Mouse (Mus musculus) MEL (cell line): ENCODE measurements around the gene Gm9999. TPM values are rescaled to one million over a fixed set of nuclear protein-coding genes. Genes with fewer than 3 reads are reported as not detected.

Experiments
- DNase-seq: peaks from one replicate; pipeline ENCODE4 v3.0.0; 2011; ENCODE audit warnings: low read depth, low spot score
- H3K27ac ChIP-seq: 2 replicates; pipeline ENCODE4 v1.5.1; 2012; ENCODE audit warnings: low read depth, mild to moderate bottlenecking, control low read depth, low read length, moderate library complexity; ENCODE audit not compliant: control insufficient read depth
- H3K27me3 ChIP-seq, 2 experiments: fragments of 150-350 bp in 1 of 2; sonication (generic) in 1 of 2; 2 replicates each; pipeline ENCODE4 v1.6.1; 2012; ENCODE audit warnings: low read length in 2 of 2, mild to moderate bottlenecking in 2 of 2, improper control_type of control experiment in 1 of 2, moderate library complexity in 1 of 2; ENCODE audit not compliant: insufficient read depth in 2 of 2, control insufficient read depth in 1 of 2
- H3K36me3 ChIP-seq, 2 experiments: 2 replicates each; pipeline ENCODE4 v1.6.1; 2012 to 2014; ENCODE audit warnings: low read length in 2 of 2, improper control_type of control experiment in 1 of 2, inconsistent platforms in 1 of 2, mild to moderate bottlenecking in 1 of 2; ENCODE audit not compliant: insufficient read depth in 2 of 2, control insufficient read depth in 1 of 2
- H3K4me1 ChIP-seq, 2 experiments: fragments of 150-350 bp in 1 of 2; sonication (generic) in 1 of 2; 2 replicates each; pipeline ENCODE4 v1.6.1; 2012; ENCODE audit warnings: low read length in 2 of 2, improper control_type of control experiment in 1 of 2, mild to moderate bottlenecking in 1 of 2; ENCODE audit not compliant: insufficient read depth in 2 of 2, control insufficient read depth in 1 of 2
- H3K4me3 ChIP-seq, 2 experiments: fragments of 150-350 bp in 1 of 2; sonication (generic) in 1 of 2; 2 replicates each; pipeline ENCODE4 v1.5.1; 2012; ENCODE audit warnings: low read depth in 2 of 2, low read length in 2 of 2, mild to moderate bottlenecking in 2 of 2, moderate library complexity in 2 of 2, control low read depth in 1 of 2, improper control_type of control experiment in 1 of 2; ENCODE audit not compliant: control insufficient read depth in 1 of 2, insufficient read depth in 1 of 2
- H3K79me2 ChIP-seq: 2 replicates; pipeline ENCODE4 v1.6.1; 2012; ENCODE audit warnings: mild to moderate bottlenecking, low read length, moderate library complexity; ENCODE audit not compliant: control insufficient read depth, poor library complexity, insufficient read depth
- H3K9ac ChIP-seq: 2 replicates; pipeline ENCODE4 v1.6.1; 2012; ENCODE audit warnings: low read depth, mild to moderate bottlenecking, control low read depth, low read length, moderate library complexity; ENCODE audit not compliant: control insufficient read depth, poor library complexity, severe bottlenecking
- H3K9me3 ChIP-seq: fragments of 150-350 bp; sonication (generic); replicated peaks from 2 replicates; pipeline ENCODE4 v1.6.1; 2012; ENCODE audit warnings: mild to moderate bottlenecking, low read length, improper control_type of control experiment, moderate library complexity; ENCODE audit not compliant: insufficient read depth
- CHD1 ChIP-seq: IDR thresholded peaks from 2 replicates; pipeline ENCODE4 v1.6.1; 2012; ENCODE audit warnings: low read depth, mild to moderate bottlenecking, inconsistent platforms, low read length, improper control_type of control experiment
- CHD2 ChIP-seq: IDR thresholded peaks from 2 replicates; pipeline ENCODE4 v1.6.1; 2011; ENCODE audit warnings: low read length, improper control_type of control experiment
- CTCF ChIP-seq, 3 experiments: IDR thresholded peaks in 2 of 3; conservative IDR thresholded peaks in 1 of 3; 2 replicates each; pipeline ENCODE4 v1.5.1; 2011 to 2012; ENCODE audit warnings: low read length in 3 of 3, low read depth in 2 of 3, mild to moderate bottlenecking in 2 of 3, improper control_type of control experiment in 1 of 3, inconsistent platforms in 1 of 3, mixed read lengths in 1 of 3, moderate library complexity in 1 of 3; ENCODE audit not compliant: control insufficient read depth in 1 of 3, insufficient read depth in 1 of 3, poor library complexity in 1 of 3, severe bottlenecking in 1 of 3
- E2F4 ChIP-seq: IDR thresholded peaks from 2 replicates; pipeline ENCODE4 v1.6.1; 2011; ENCODE audit warnings: low read depth, low read length, improper control_type of control experiment, borderline replicate concordance
- ELF1 ChIP-seq: IDR thresholded peaks from 2 replicates; pipeline ENCODE4 v1.6.1; 2014; ENCODE audit warnings: low read depth, mild to moderate bottlenecking, inconsistent platforms, low read length, improper control_type of control experiment, moderate library complexity
- EP300 ChIP-seq, 2 experiments: IDR thresholded peaks; 2 replicates each; pipeline ENCODE4 v1.6.1; 2011; ENCODE audit warnings: improper control_type of control experiment in 2 of 2, low read length in 2 of 2, low read depth in 1 of 2, mild to moderate bottlenecking in 1 of 2
- ETS1 ChIP-seq: IDR thresholded peaks from 2 replicates; pipeline ENCODE4 v1.6.1; 2012; ENCODE audit warnings: low read depth, mild to moderate bottlenecking, inconsistent platforms, low read length, improper control_type of control experiment, moderate library complexity
- HCFC1 ChIP-seq: IDR thresholded peaks from 2 replicates; pipeline ENCODE4 v1.6.1; 2012; ENCODE audit warnings: low read depth, mild to moderate bottlenecking, inconsistent platforms, low read length, improper control_type of control experiment, moderate library complexity
- JUND ChIP-seq: IDR thresholded peaks from 2 replicates; pipeline ENCODE4 v1.6.1; 2011; ENCODE audit warnings: low read depth, mild to moderate bottlenecking, improper control_type of control experiment, low read length
- MAX ChIP-seq: IDR thresholded peaks from 2 replicates; pipeline ENCODE4 v1.6.1; 2011; ENCODE audit warnings: low read length, improper control_type of control experiment
- MAZ ChIP-seq: IDR thresholded peaks from 2 replicates; pipeline ENCODE4 v1.6.1; 2012; ENCODE audit warnings: low read depth, mild to moderate bottlenecking, inconsistent platforms, low read length, improper control_type of control experiment
- MEF2A ChIP-seq: IDR thresholded peaks from 2 replicates; pipeline ENCODE4 v1.6.1; 2014; ENCODE audit warnings: low read depth, mild to moderate bottlenecking, inconsistent platforms, low read length, improper control_type of control experiment; ENCODE audit not compliant: poor library complexity, insufficient replicate concordance, severe bottlenecking; ENCODE audit errors: extremely low read depth
- MXI1 ChIP-seq: IDR thresholded peaks from 2 replicates; pipeline ENCODE4 v1.6.1; 2011; ENCODE audit warnings: mild to moderate bottlenecking, low read depth, low read length, improper control_type of control experiment
- MYC ChIP-seq: IDR thresholded peaks from 2 replicates; pipeline ENCODE4 v1.6.1; 2011; ENCODE audit warnings: low read depth, mild to moderate bottlenecking, low read length, improper control_type of control experiment, moderate library complexity
- NELFE ChIP-seq: IDR thresholded peaks from 2 replicates; pipeline ENCODE4 v1.6.1; 2011; ENCODE audit warnings: low read depth, low read length, improper control_type of control experiment
- NRF1 ChIP-seq: IDR thresholded peaks from 2 replicates; pipeline ENCODE4 v1.6.1; 2014; ENCODE audit warnings: low read depth, mild to moderate bottlenecking, inconsistent platforms, low read length, improper control_type of control experiment, moderate library complexity; ENCODE audit not compliant: poor library complexity, insufficient read depth, severe bottlenecking
- POLR2A ChIP-seq, 2 experiments: IDR thresholded peaks; 2 replicates each; pipeline ENCODE4 v1.6.1; 2011 to 2012; ENCODE audit warnings: low read length in 2 of 2, mild to moderate bottlenecking in 2 of 2, control low read depth in 1 of 2, improper control_type of control experiment in 1 of 2, low read depth in 1 of 2, moderate library complexity in 1 of 2; ENCODE audit not compliant: control insufficient read depth in 1 of 2, insufficient read depth in 1 of 2, poor library complexity in 1 of 2
- POLR2AphosphoS2 ChIP-seq: IDR thresholded peaks from 2 replicates; pipeline ENCODE4 v1.6.1; 2011; ENCODE audit warnings: low read length, improper control_type of control experiment
- POLR2AphosphoS5 ChIP-seq: IDR thresholded peaks from 2 replicates; pipeline ENCODE4 v1.6.1; 2012; ENCODE audit warnings: low read depth, borderline replicate concordance, mild to moderate bottlenecking, inconsistent platforms, low read length, moderate library complexity, mixed read lengths
- RAD21 ChIP-seq: IDR thresholded peaks from 2 replicates; pipeline ENCODE4 v1.6.1; 2011; ENCODE audit warnings: mild to moderate bottlenecking, low read depth, low read length, improper control_type of control experiment
- RCOR1 ChIP-seq: IDR thresholded peaks from 2 replicates; pipeline ENCODE4 v1.6.1; 2012; ENCODE audit warnings: low read depth, mild to moderate bottlenecking, inconsistent platforms, low read length, improper control_type of control experiment
- SIN3A ChIP-seq: IDR thresholded peaks from 2 replicates; pipeline ENCODE4 v1.6.1; 2012; ENCODE audit warnings: low read length, improper control_type of control experiment, inconsistent platforms
- SMC3 ChIP-seq: IDR thresholded peaks from 2 replicates; pipeline ENCODE4 v1.6.1; 2011; ENCODE audit warnings: low read depth, low read length, improper control_type of control experiment
- TAL1 ChIP-seq: IDR thresholded peaks from 2 replicates; pipeline ENCODE4 v1.6.1; 2012; ENCODE audit warnings: mild to moderate bottlenecking, inconsistent platforms, low read length, moderate library complexity, mixed read lengths
- TBP ChIP-seq: IDR thresholded peaks from 2 replicates; pipeline ENCODE4 v1.8.0; 2011; ENCODE audit warnings: low read depth, low read length, improper control_type of control experiment
- USF1 ChIP-seq: IDR thresholded peaks from 2 replicates; pipeline ENCODE4 v1.6.1; 2014; ENCODE audit warnings: low read depth, mild to moderate bottlenecking, inconsistent platforms, low read length, improper control_type of control experiment, moderate library complexity
- ZKSCAN1 ChIP-seq: IDR thresholded peaks from 2 replicates; pipeline ENCODE4 v1.6.1; 2012; ENCODE audit warnings: low read depth, mild to moderate bottlenecking, inconsistent platforms, low read length, improper control_type of control experiment, moderate library complexity
- ZMIZ1 ChIP-seq: IDR thresholded peaks from 2 replicates; pipeline ENCODE4 v1.6.1; 2012; ENCODE audit warnings: low read depth, mild to moderate bottlenecking, inconsistent platforms, low read length, improper control_type of control experiment, moderate library complexity
- polyA plus RNA-seq, 2 experiments: library from polyadenylated mRNA; stranded (reverse) in 1 of 2; unstranded in 1 of 2; fragments of >175 nt in 1 of 2; fragments of >200 nt in 1 of 2; gene quantifications; 2 replicates each; pipeline versions ENCODE4 v1.2.1 to v1.2.4; 2012; ENCODE audit warnings: low replicate concordance in 2 of 2, low read depth in 1 of 2; ENCODE audit not compliant: insufficient read length in 2 of 2, insufficient read depth in 1 of 2, missing spikeins in 1 of 2
- total RNA-seq: library from RNA; depleted of rRNA; stranded (reverse); fragments of 300-350 nt; gene quantifications from 2 replicates; pipeline ENCODE4 v1.2.3, GENCODE M21; 2012

The Gm9999 gene
- total and polyA plus RNA-seq, 3 experiments = not detected

GRCm38 (mm10) chr7:47007818-47008167, 24.4 kb downstream of the Gm9999 start:
- Histone ChIP-seq H3K9me3 (no peaks in the 10 kb centered on the region), H3K4me3 (peak overlapping the region; percentile 78 to 81), H3K27ac (peak overlapping the region; percentile 89), H3K9ac (peak overlapping the region; percentile 81), H3K27me3 (no peaks in the 10 kb centered on the region), H3K79me2 (peaks cover 27% of the 10 kb centered on the region), H3K4me1 (peaks cover 4 to 8% of the 10 kb centered on the region in 2 experiments; a peak in 2 of 4 replicates), H3K36me3 (peaks cover 0 to 10% of the 10 kb centered on the region in 2 experiments; a peak in 2 of 4 replicates)
- TF ChIP-seq RAD21 = peak; percentile 18
- TF ChIP-seq MEF2A = no peak
- peak in 2 of 3 experiments; percentile 52 to 55; a peak in 5 of 6 replicates for TF ChIP-seq CTCF (IDR thresholded peaks at IDR 0.05 in 2 of 3, conservative IDR thresholded peaks at IDR 0.05 in 1 of 3; ENCODE audit: control insufficient read depth in 1 of 3, insufficient read depth in 1 of 3, low read depth in 2 of 3, low read length in 3 of 3, poor library complexity in 1 of 3, severe bottlenecking in 1 of 3)
- peak; percentile 33 for TF ChIP-seq SMC3
- TF ChIP-seq HCFC1 = no peak
- no peak for DNase-seq

- peak within 1 kb of the TSS; percentile 78 to 81 for H3K4me3 ChIP-seq
- H3K27ac ChIP-seq = peak within 1 kb of the TSS; percentile 89
- H3K27me3 ChIP-seq = no peaks in the 10 kb centered on the region
- H3K4me1 ChIP-seq = peaks cover 4 to 10% of the 10 kb centered on the region in 2 experiments; a peak in 3 of 4 replicates
- H3K79me2 ChIP-seq = peaks cover 25% of the 10 kb centered on the region
- H3K36me3 ChIP-seq = peaks cover 0 to 10% of the 10 kb centered on the region in 2 experiments; a peak in 2 of 4 replicates
- H3K9me3 ChIP-seq = no peaks in the 10 kb centered on the region
- DNase-seq = peak; percentile 100
- peak within 1 kb of the TSS; percentile 81 for H3K9ac ChIP-seq
- TF ChIP-seq ZKSCAN1 (no peak), MEF2A (peak; percentile 81), POLR2AphosphoS5 (no peak; the same call in 1 of the 2 replicates), MYC (peak; percentile 77), NELFE (peak; percentile 92), CHD2 (no peak), POLR2AphosphoS2 (peak; percentile 97), CHD1 (no peak), NRF1 (peak; percentile 85), JUND (no peak), CTCF (IDR thresholded peaks at IDR 0.05 in 2 of 3, conservative IDR thresholded peaks at IDR 0.05 in 1 of 3; ENCODE audit: control insufficient read depth in 1 of 3, insufficient read depth in 1 of 3, low read depth in 2 of 3, low read length in 3 of 3, poor library complexity in 1 of 3, severe bottlenecking in 1 of 3) (no peak), RCOR1 (peak; percentile 16; the same call in 1 of the 2 replicates), TAL1 (peak; percentile 83), USF1 (peak; percentile 73), SIN3A (peak; percentile 99), MAZ (peak; percentile 96), ZMIZ1 (peak; percentile 96), MXI1 (peak; percentile 94), ELF1 (peak; percentile 95), ETS1 (peak; percentile 98), TBP (peak; percentile 88), HCFC1 (peak; percentile 95), EP300 (IDR thresholded peaks at IDR 0.05; ENCODE audit: low read depth in 1 of 2, low read length in 2 of 2) (peak; percentile 49 to 89; a peak in 3 of 4 replicates), SMC3 (no peak), MAX (peak; percentile 82), E2F4 (no peak), POLR2A (IDR thresholded peaks at IDR 0.05; ENCODE audit: control insufficient read depth in 1 of 2, insufficient read depth in 1 of 2, low read depth in 1 of 2, low read length in 2 of 2, poor library complexity in 1 of 2) (peak; percentile 94 to 99)
These were observed 25.0 kb downstream of the Gm9999 start, which contains the start of gene Spty2d1 for GRCm38 (mm10) chr7:47008168-47008993. Spty2d1 (minus strand) TSS chr7:47008411.
